8 mouse cellular contexts compared by ENCODE assay signal in genomic region chr8:123104046-123104767, GRCm38 (mm10). TPM values are rescaled to one million over a fixed set of nuclear protein-coding genes. Genes with fewer than 3 reads are reported as not detected.
A peak's percentile ranks its signal among the peaks of the same experiment; 100 is the strongest.
DNase-seq lines count a peak whose midpoint lies in the region; ATAC-seq and TF ChIP-seq lines count a peak whose summit lies in the region.

No protein-coding gene starts in this region.

- H3K27ac ChIP-seq in forebrain, embryonic 14.5 days (ENCODE audit: low read depth, low read length), result no peak overlapping the region
- peak overlapping the region; percentile 90 for H3K27ac ChIP-seq in liver, embryonic 13.5 days

- peak overlapping the region; percentile 83 for H3K4me3 ChIP-seq in C2C12 (ENCODE audit: insufficient read depth, poor library complexity, severe bottlenecking)
- H3K4me3 ChIP-seq in forebrain, embryonic 14.5 days (ENCODE audit: low read depth, low read length), result no peak overlapping the region
- H3K4me3 ChIP-seq in liver, embryonic 13.5 days (replicated peaks), result peak overlapping the region; percentile 73

- WGBS in forebrain, embryonic 14.5 days, result 75% methylated on average over 6 of the region's 6 CpGs
- 66% methylated on average over 6 of the region's 6 CpGs for WGBS in liver, embryonic 13.5 days (ENCODE audit: insufficient replicate concordance)

- H3K9ac ChIP-seq in forebrain, embryonic 14.5 days (ENCODE audit: low read length), result peak overlapping the region; percentile 96; the same call in 1 of the 2 replicates
- peak overlapping the region; percentile 96 for H3K9ac ChIP-seq in liver, embryonic 13.5 days

- peaks cover 32% of the 10 kb centered on the region for H3K36me3 ChIP-seq in C2C12 (ENCODE audit: control insufficient read depth, insufficient read depth)
- H3K36me3 ChIP-seq in forebrain, embryonic 14.5 days (ENCODE audit: control insufficient read depth, insufficient read depth, low read length), result peaks cover 28% of the 10 kb centered on the region
- peaks cover 29% of the 10 kb centered on the region for H3K36me3 ChIP-seq in liver, embryonic 13.5 days

- H3K79me3 ChIP-seq in C2C12 (ENCODE audit: low read depth), result peaks cover 20% of the 10 kb centered on the region

- no peaks in the 10 kb centered on the region for H3K27me3 ChIP-seq in C2C12 (ENCODE audit: control insufficient read depth, insufficient read depth, insufficient read length)
- no peaks in the 10 kb centered on the region for H3K27me3 ChIP-seq in forebrain, embryonic 14.5 days (replicated peaks; ENCODE audit: control insufficient read depth, insufficient read depth, low read length)
- no peaks in the 10 kb centered on the region for H3K27me3 ChIP-seq in liver, embryonic 13.5 days

- peak; percentile 50 for DNase-seq in 3T3-L1 (ENCODE audit: low read depth, low spot score)
- peak; percentile 21 for DNase-seq in forebrain, embryonic 14.5 days (ENCODE audit: low spot score)
- no peak for DNase-seq in liver, embryonic 13.5 days
- no peak for DNase-seq in left cerebral cortex, postnatal 36 days (ENCODE audit: low spot score in 2 of 2)
- DNase-seq in kidney, postnatal 36 days, result no peak
- no peak for DNase-seq in testis, postnatal 10 days (ENCODE audit: low spot score)

- H3K79me2 ChIP-seq in C2C12 (ENCODE audit: control insufficient read depth, insufficient read depth), result peaks cover 26% of the 10 kb centered on the region

- H3ac ChIP-seq in C2C12 (ENCODE audit: control insufficient read depth, insufficient read length, low read depth), result peak overlapping the region; percentile 99

- ATAC-seq in forebrain, embryonic 14.5 days, result no peak
- no peak for ATAC-seq in liver, embryonic 13.5 days (ENCODE audit: low read depth)
- no peak for ATAC-seq in monocyte, adult 5-6 weeks (replicated peaks; ENCODE audit: insufficient number of reproducible peaks, low FRiP score, low TSS enrichment, poor library complexity, severe bottlenecking)

- intact Hi-C loops in left cerebral cortex, postnatal 36 days (cut with DNase I), result loop anchor here (5.0 kb wide), 1 partner anchor 197 kb away; no protein-coding TSS in a partner anchor

- H3K4me1 ChIP-seq in forebrain, embryonic 14.5 days (ENCODE audit: control insufficient read depth, insufficient read depth, low read length), result peaks cover 6% of the 10 kb centered on the region
- peaks cover 26% of the 10 kb centered on the region for H3K4me1 ChIP-seq in liver, embryonic 13.5 days (replicated peaks)

- peak overlapping the region; percentile 86; the same call in 1 of the 2 replicates for H3K4me2 ChIP-seq in forebrain, embryonic 14.5 days (ENCODE audit: low read length)
- peak overlapping the region; percentile 75 for H3K4me2 ChIP-seq in liver, embryonic 13.5 days

- TF ChIP-seq CTCF in C2C12 (IDR thresholded peaks at IDR 0.05; ENCODE audit: control insufficient read depth, insufficient read depth, insufficient read length), result no peak

- H3K9me3 ChIP-seq in forebrain, embryonic 14.5 days (replicated peaks; ENCODE audit: control insufficient read depth, low read length), result no peaks in the 10 kb centered on the region
- H3K9me3 ChIP-seq in liver, embryonic 13.5 days (replicated peaks), result no peaks in the 10 kb centered on the region

TF ChIP-seq in C2C12, 6 proteins besides CTCF, POLR2A, EP300 and RAD21:
- TF ChIP-seq FOSL1 (IDR thresholded peaks at IDR 0.05; ENCODE audit: insufficient read depth, low read length, poor library complexity, severe bottlenecking) (no peak), USF1 (IDR thresholded peaks at IDR 0.05; ENCODE audit: low read depth) (no peak), MAX (IDR thresholded peaks at IDR 0.05) (no peak), MYOD1 (IDR thresholded peaks at IDR 0.05; ENCODE audit: control insufficient read depth, insufficient read length, low read depth) (no peak), CEBPB (IDR thresholded peaks at IDR 0.05; ENCODE audit: low read depth) (no peak), MYOG (IDR thresholded peaks at IDR 0.05; ENCODE audit: control insufficient read depth, extremely low read depth, insufficient read length) (no peak)

RNA-seq across cellular contexts. Expression of gene Rpl13, which starts 2.1 kb away (rescaled TPM):
- polyA plus RNA-seq in C2C12 (2012; fragmentation: generic; extraction: Trizol), result 3,422 TPM
- polyA plus RNA-seq in forebrain, embryonic 14.5 days (2014; fragmentation: Nextera tagmentation; extraction: Ambion mirVana), result 1,075 and 1,254 TPM in 2 replicates
- 1,172 and 1,189 TPM in 2 replicates for polyA plus RNA-seq in liver, embryonic 13.5 days (2015; fragmentation: Nextera tagmentation; extraction: Ambion mirVana)
- 1,374 to 1,974 TPM (median 1,861 TPM) in 3 replicates for total RNA-seq in monocyte, adult 5-6 weeks (2017)
- 100 to 1,000 TPM; 350 to 427 TPM for total RNA-seq in left cerebral cortex, postnatal 36 days (2021)

RNA-seq across cellular contexts. Expression of gene Cpne7, which starts 13.0 kb away (rescaled TPM):
- 0.04 TPM for polyA plus RNA-seq in C2C12 (2012; fragmentation: generic; extraction: Trizol)
- polyA plus RNA-seq in forebrain, embryonic 14.5 days (2014; fragmentation: Nextera tagmentation; extraction: Ambion mirVana), result 1.0 and 2.7 TPM in 2 replicates
- 1.2 TPM in 2 replicates for polyA plus RNA-seq in liver, embryonic 13.5 days (2015; fragmentation: Nextera tagmentation; extraction: Ambion mirVana)
- 3.8 to 29.8 TPM (median 13.9 TPM) in 3 replicates for total RNA-seq in monocyte, adult 5-6 weeks (2017)
- 10 to 100 TPM; 42.7 to 75.2 TPM for total RNA-seq in left cerebral cortex, postnatal 36 days (2021)

RNA-seq across cellular contexts. Expression of gene Spg7, which starts 41.5 kb away (rescaled TPM):
- polyA plus RNA-seq in C2C12 (2012; fragmentation: generic; extraction: Trizol), result 57.4 TPM
- polyA plus RNA-seq in forebrain, embryonic 14.5 days (2014; fragmentation: Nextera tagmentation; extraction: Ambion mirVana), result 34.2 and 38.2 TPM in 2 replicates
- polyA plus RNA-seq in liver, embryonic 13.5 days (2015; fragmentation: Nextera tagmentation; extraction: Ambion mirVana), result 25.3 and 25.7 TPM in 2 replicates
- total RNA-seq in monocyte, adult 5-6 weeks (2017), result 42.5 to 63.1 TPM (median 50.2 TPM) in 3 replicates
- 10 to 100 TPM; 58.2 to 62.2 TPM for total RNA-seq in left cerebral cortex, postnatal 36 days (2021)

RNA-seq across cellular contexts. Expression of gene Sult5a1, which starts 53.9 kb away (rescaled TPM):
- polyA plus RNA-seq in C2C12 (2012; fragmentation: generic; extraction: Trizol), result 0.05 TPM
- polyA plus RNA-seq in forebrain, embryonic 14.5 days (2014; fragmentation: Nextera tagmentation; extraction: Ambion mirVana), result 0.33 and 0.93 TPM in 2 replicates
- polyA plus RNA-seq in liver, embryonic 13.5 days (2015; fragmentation: Nextera tagmentation; extraction: Ambion mirVana), result 1.0 and 1.3 TPM in 2 replicates
- total RNA-seq in monocyte, adult 5-6 weeks (2017), result not detected in 3 replicates
- total RNA-seq in left cerebral cortex, postnatal 36 days (2021), result not detected

Comparison
In these comparisons a context has a peak if more than half of its experiments do, and no peak if none do; other contexts are left out.
1. DNase-seq: peak in 3T3-L1 (single experiment) and forebrain, embryonic 14.5 days (single experiment); none in liver, embryonic 13.5 days (single experiment), left cerebral cortex, postnatal 36 days (0 of 2), kidney, postnatal 36 days (0 of 2) and testis, postnatal 10 days (single experiment).